Comparison of ENCODE assay signal across 13 mouse cellular contexts in the genomic region with DNA sequence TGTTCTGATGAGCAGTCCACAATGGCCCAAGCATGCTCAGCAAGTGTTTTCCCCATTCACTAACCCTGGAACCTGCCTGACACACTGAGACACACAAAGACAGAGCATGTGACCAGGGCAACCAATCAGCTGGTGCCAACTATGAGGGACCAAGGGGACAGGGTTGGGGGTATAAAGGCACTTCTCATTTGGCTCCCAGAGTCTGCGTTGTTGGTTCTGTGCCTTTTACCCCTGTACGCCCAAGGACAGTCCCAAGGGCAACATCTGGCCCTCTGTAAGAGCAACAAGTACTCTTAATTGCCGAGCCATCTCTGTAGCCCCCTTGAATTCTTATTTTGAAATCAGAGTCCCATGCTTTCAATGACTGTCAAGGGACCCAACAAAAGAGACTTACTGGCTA.
"Had no signal": no experiment of that assay in that cellular context is flagged by ENCODE, and none has a peak within 500 bp of the region (broad histone marks: within the 10 kb centered on the region; RNA-seq: fewer than 3 reads in every experiment).

No protein-coding gene starts in this region.

- DNase-seq: gastrocnemius, postnatal 14 days; gastrocnemius, postnatal 36 days; heart, adult 18-20 months; heart, postnatal 14 days; heart, postnatal 36 days; kidney, adult 11 months; kidney, adult 2 months; kidney, adult 9 months; kidney, postnatal 14 days; kidney, postnatal 36 days; layer of hippocampus, adult 9-11 months; layer of hippocampus, postnatal 36 days; left cerebral cortex, postnatal 4 days had no signal
